Mouse (Mus musculus): Measurements from ENCODE around the gene Agpat2.

DNA sequence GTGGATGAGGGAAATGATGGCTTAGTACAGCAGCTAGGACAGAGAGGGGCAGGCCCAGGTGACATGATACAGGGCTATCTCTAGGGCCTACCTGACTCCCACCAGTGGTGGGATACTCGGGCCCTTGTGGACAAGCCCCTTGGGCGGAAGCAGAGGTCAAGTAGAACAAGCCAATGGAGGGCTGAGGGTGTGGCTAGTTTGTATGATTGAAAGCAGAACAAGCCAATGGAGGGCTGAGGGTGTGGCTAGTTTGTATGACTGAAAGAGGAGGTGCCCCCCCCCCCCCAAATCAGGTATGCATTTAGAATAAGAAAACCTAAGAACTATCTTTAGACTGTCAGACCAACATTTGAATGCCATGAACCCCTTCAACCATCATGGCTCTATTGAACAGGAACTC, 22.0 kb downstream of the Agpat2 start:
- TF ChIP-seq HCFC1 (IDR thresholded peaks at IDR 0.05; ENCODE audit: borderline replicate concordance, insufficient read depth, low read length) (no peak), ZNF384 (IDR thresholded peaks at IDR 0.05; ENCODE audit: low read depth, low read length) (no peak)
